Mouse (Mus musculus) heart, embryonic 12.5 days (tissue): ENCODE results near the gene Igfbp5. TPM values are rescaled to one million over a fixed set of nuclear protein-coding genes. Genes with fewer than 3 reads are reported as not detected.

ENCODE experiments used
- ATAC-seq: fragments of 200-750 bp; cut with Nextera tagmentation; 2 replicates; pipeline ENCODE4 v1.8.0; 2017; ENCODE audit warnings: moderate TSS enrichment, moderate library complexity; ENCODE audit not compliant: insufficient number of reproducible peaks, low FRiP score
- H3K27ac ChIP-seq: fragments of 300-500 bp; sonication (generic); 2 replicates; pipeline ENCODE4 v1.5.1; 2016; ENCODE audit warnings: mild to moderate bottlenecking, moderate library complexity; ENCODE audit not compliant: poor library complexity, severe bottlenecking
- H3K27me3 ChIP-seq: fragments of 300-500 bp; sonication (generic); replicated peaks from 2 replicates; pipeline ENCODE4 v1.6.1; 2016; ENCODE audit warnings: mild to moderate bottlenecking, moderate library complexity
- H3K36me3 ChIP-seq: fragments of 300-500 bp; sonication (generic); 2 replicates; pipeline ENCODE4 v1.6.1; 2016; ENCODE audit warnings: mild to moderate bottlenecking, moderate library complexity
- H3K4me1 ChIP-seq: fragments of 300-500 bp; sonication (generic); replicated peaks from 2 replicates; pipeline ENCODE4 v1.6.1; 2016; ENCODE audit warnings: mild to moderate bottlenecking
- H3K4me2 ChIP-seq: fragments of 300-500 bp; sonication (generic); 2 replicates; pipeline ENCODE4 v1.6.1; 2016; ENCODE audit warnings: mild to moderate bottlenecking, moderate library complexity
- H3K4me3 ChIP-seq: fragments of 300-500 bp; sonication (generic); 2 replicates; pipeline ENCODE4 v1.5.1; 2016; ENCODE audit warnings: mild to moderate bottlenecking
- H3K9ac ChIP-seq: fragments of 300-500 bp; sonication (generic); 2 replicates; pipeline ENCODE4 v1.6.1; 2016; ENCODE audit warnings: mild to moderate bottlenecking, moderate library complexity
- H3K9me3 ChIP-seq: fragments of 300-500 bp; sonication (generic); replicated peaks from 2 replicates; pipeline ENCODE4 v1.6.1; 2016; ENCODE audit warnings: mild to moderate bottlenecking, moderate library complexity
- WGBS: fragments of 180-500 bp; shearing (Covaris S2); methylation state at CpG from one replicate; pipeline ENCODE4 v1.1.7; 2016; 5-methylcytosine and 5-hydroxymethylcytosine counted together
- polyA plus RNA-seq: library from polyadenylated mRNA; unstranded; fragments of >200 nt; fragmentation: Nextera tagmentation; extraction: Ambion mirVana; gene quantifications from 2 replicates; pipeline ENCODE4 v1.2.1, GENCODE M21; 2016

Igfbp5 gene
- polyA plus RNA-seq = 179 and 184 TPM in 2 replicates

- peak within 1 kb of the TSS; percentile 91 for H3K27ac ChIP-seq
- WGBS = under 1% methylated on average over 38 of the region's 38 CpGs
- H3K36me3 ChIP-seq = no peaks in the 10 kb centered on the region
- no peaks in the 10 kb centered on the region for H3K9me3 ChIP-seq
- peak; percentile 74 for ATAC-seq
- peak within 1 kb of the TSS; percentile 89 for H3K9ac ChIP-seq
- peak within 1 kb of the TSS; percentile 80 for H3K4me3 ChIP-seq
- H3K27me3 ChIP-seq = no peaks in the 10 kb centered on the region
- H3K4me1 ChIP-seq = peaks cover 29% of the 10 kb centered on the region
- H3K4me2 ChIP-seq = peak within 1 kb of the TSS; percentile 78
These were observed at the start of gene Igfbp5 for GRCm38 (mm10) chr1:72874287-72875211. Gene Igfbp5 (minus strand): TSS chr1:72874884.

GRCm38 (mm10) chr1:72914815-72915214 is 40.1 kb upstream of the Igfbp5 start:
- Histone ChIP-seq H3K4me3 (no peak overlapping the region), H3K27ac (no peak overlapping the region), H3K4me1 (no peaks in the 10 kb centered on the region), H3K9me3 (no peaks in the 10 kb centered on the region), H3K36me3 (no peaks in the 10 kb centered on the region), H3K27me3 (no peaks in the 10 kb centered on the region; the same call in 1 of the 2 replicates), H3K9ac (no peak overlapping the region), H3K4me2 (no peak overlapping the region)
- 51% methylated on average over 6 of the region's 6 CpGs for WGBS
- ATAC-seq = 0 out of 2 replicates have a peak, but pooled peaks have one; percentile 33

GRCm38 (mm10) chr1:72913073-72913472 is 38.4 kb upstream of the Igfbp5 start:
- Histone ChIP-seq H3K4me2 (no peak overlapping the region), H3K36me3 (no peaks in the 10 kb centered on the region), H3K4me3 (no peak overlapping the region), H3K27me3 (no peaks in the 10 kb centered on the region; the same call in 1 of the 2 replicates), H3K27ac (no peak overlapping the region), H3K9me3 (no peaks in the 10 kb centered on the region), H3K9ac (no peak overlapping the region), H3K4me1 (0 out of 2 replicates have a peak, but pooled peaks cover 10% of the 10 kb centered on the region)
- WGBS = 81% methylated on average over 5 of the region's 5 CpGs
- ATAC-seq = no peak

GRCm38 (mm10) chr1:72895821-72896220 is 21.1 kb upstream of the Igfbp5 start:
- no peak for ATAC-seq
- H3K4me3 ChIP-seq = no peak overlapping the region
- 0 out of 2 replicates have a peak, but pooled peaks cover 5% of the 10 kb centered on the region for H3K4me1 ChIP-seq
- H3K9ac ChIP-seq = no peak overlapping the region
- no peaks in the 10 kb centered on the region for H3K27me3 ChIP-seq
- WGBS = 73% methylated on average over 2 of the region's 2 CpGs
- no peaks in the 10 kb centered on the region for H3K36me3 ChIP-seq
- H3K9me3 ChIP-seq = no peaks in the 10 kb centered on the region
- H3K4me2 ChIP-seq = no peak overlapping the region
- H3K27ac ChIP-seq = no peak overlapping the region

GRCm38 (mm10) chr1:72887910-72888309 is 13.2 kb upstream of the Igfbp5 start:
- Histone ChIP-seq H3K4me2 (no peak overlapping the region), H3K36me3 (no peaks in the 10 kb centered on the region), H3K9ac (no peak overlapping the region), H3K27ac (no peak overlapping the region), H3K4me3 (no peak overlapping the region), H3K27me3 (no peaks in the 10 kb centered on the region), H3K4me1 (0 out of 2 replicates have a peak, but pooled peaks cover 9% of the 10 kb centered on the region), H3K9me3 (no peaks in the 10 kb centered on the region)
- WGBS = 17% methylated on average over 1 of the region's 1 CpGs
- no peak for ATAC-seq

- no peaks in the 10 kb centered on the region for H3K27me3 ChIP-seq
- no peaks in the 10 kb centered on the region for H3K36me3 ChIP-seq
- no peak overlapping the region for H3K4me2 ChIP-seq
- H3K4me1 ChIP-seq = 0 out of 2 replicates have a peak, but pooled peaks cover 4% of the 10 kb centered on the region
- no peak overlapping the region for H3K9ac ChIP-seq
- H3K9me3 ChIP-seq = no peaks in the 10 kb centered on the region
- no peak overlapping the region for H3K27ac ChIP-seq
- no peak for ATAC-seq
- 77% methylated on average over 7 of the region's 7 CpGs for WGBS
- no peak overlapping the region for H3K4me3 ChIP-seq
These were observed 11.1 kb upstream of the Igfbp5 start for GRCm38 (mm10) chr1:72885819-72886169.

- Histone ChIP-seq H3K4me1 (0 out of 2 replicates have a peak, but pooled peaks cover 4% of the 10 kb centered on the region), H3K9ac (no peak overlapping the region), H3K36me3 (no peaks in the 10 kb centered on the region), H3K4me3 (no peak overlapping the region), H3K4me2 (no peak overlapping the region), H3K9me3 (no peaks in the 10 kb centered on the region), H3K27ac (no peak overlapping the region), H3K27me3 (no peaks in the 10 kb centered on the region)
- ATAC-seq = no peak
- WGBS = 82% methylated on average over 11 of the region's 11 CpGs
These were observed 10.6 kb upstream of the Igfbp5 start for GRCm38 (mm10) chr1:72885111-72885818.

GRCm38 (mm10) chr1:72879319-72879634 is 4.6 kb upstream of the Igfbp5 start:
- Histone ChIP-seq H3K4me1 (peaks cover 25% of the 10 kb centered on the region), H3K27me3 (no peaks in the 10 kb centered on the region), H3K4me3 (no peak overlapping the region), H3K36me3 (no peaks in the 10 kb centered on the region), H3K9ac (no peak overlapping the region), H3K4me2 (no peak overlapping the region), H3K9me3 (no peaks in the 10 kb centered on the region), H3K27ac (no peak overlapping the region)
- WGBS = 57% methylated on average over 4 of the region's 4 CpGs
- no peak for ATAC-seq

GRCm38 (mm10) chr1:72878473-72879318 is 4.0 kb upstream of the Igfbp5 start:
- no peak overlapping the region for H3K4me3 ChIP-seq
- no peaks in the 10 kb centered on the region for H3K9me3 ChIP-seq
- no peak for ATAC-seq
- H3K4me2 ChIP-seq = peak overlapping the region; percentile 53
- H3K27ac ChIP-seq = no peak overlapping the region
- H3K27me3 ChIP-seq = no peaks in the 10 kb centered on the region
- H3K4me1 ChIP-seq = peaks cover 25% of the 10 kb centered on the region
- no peak overlapping the region for H3K9ac ChIP-seq
- 60% methylated on average over 25 of the region's 25 CpGs for WGBS
- no peaks in the 10 kb centered on the region for H3K36me3 ChIP-seq

GRCm38 (mm10) chr1:72877892-72878291 is 3.2 kb upstream of the Igfbp5 start:
- no peak overlapping the region for H3K9ac ChIP-seq
- WGBS = 3% methylated on average over 3 of the region's 3 CpGs
- H3K9me3 ChIP-seq = no peaks in the 10 kb centered on the region
- H3K4me2 ChIP-seq = peak overlapping the region; percentile 53
- ATAC-seq = peak; percentile 67; the same call in 1 of the 2 replicates
- H3K4me1 ChIP-seq = peaks cover 25% of the 10 kb centered on the region
- no peak overlapping the region for H3K27ac ChIP-seq
- H3K27me3 ChIP-seq = no peaks in the 10 kb centered on the region
- H3K36me3 ChIP-seq = no peaks in the 10 kb centered on the region
- no peak overlapping the region for H3K4me3 ChIP-seq
